Mouse (Mus musculus) ES-E14 (cell line): ENCODE measurements around the gene Myo19.

Source experiments
- CHD2 ChIP-seq: IDR thresholded peaks from 2 replicates; pipeline ENCODE4 v1.6.1; 2014; ENCODE audit warnings: mild to moderate bottlenecking, low read depth, low read length, inconsistent platforms
- HCFC1 ChIP-seq: IDR thresholded peaks from 2 replicates; pipeline ENCODE4 v1.6.1; 2012; ENCODE audit warnings: low read length, inconsistent platforms, borderline replicate concordance; ENCODE audit not compliant: insufficient read depth
- MAFK ChIP-seq: IDR thresholded peaks from 2 replicates; pipeline ENCODE4 v1.6.1; 2014; ENCODE audit warnings: mild to moderate bottlenecking, low read depth, low read length, inconsistent platforms; ENCODE audit not compliant: insufficient read depth
- ZC3H11A ChIP-seq: IDR thresholded peaks from 2 replicates; pipeline ENCODE4 v1.6.1; 2012; ENCODE audit warnings: low read depth, mild to moderate bottlenecking, inconsistent platforms, low read length, borderline replicate concordance
- ZNF384 ChIP-seq: IDR thresholded peaks from 2 replicates; pipeline ENCODE4 v1.6.1; 2012; ENCODE audit warnings: low read depth, low read length, inconsistent platforms

DNA sequence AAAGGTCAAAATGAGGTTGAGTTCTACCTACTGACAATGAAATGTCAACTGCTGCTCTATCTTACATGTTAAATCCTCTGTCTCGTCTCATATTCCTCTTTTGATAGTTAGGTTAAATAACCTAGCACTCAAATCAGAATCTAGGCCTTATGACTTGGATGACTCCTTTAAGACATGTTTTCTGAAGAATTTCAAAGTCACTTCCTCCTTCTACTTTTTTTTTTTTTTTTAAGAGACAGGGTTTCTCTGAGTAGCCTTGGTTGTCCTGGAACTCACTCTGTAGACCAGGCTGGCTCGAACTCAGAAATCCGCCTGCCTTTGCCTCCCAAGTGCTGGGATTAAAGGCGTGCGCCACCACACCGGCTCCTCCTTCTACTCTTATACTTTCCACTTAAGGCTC lies 24.7 kb upstream of the Myo19 start:
- TF ChIP-seq ZC3H11A = no peak
- TF ChIP-seq MAFK = no peak
- TF ChIP-seq CHD2 = no peak
- TF ChIP-seq HCFC1 = no peak
- no peak for TF ChIP-seq ZNF384
